Comparison of ENCODE assay signal across 8 mouse cellular contexts in genomic region chr11:101063676-101064327, GRCm38 (mm10). TPM values are rescaled to one million over a fixed set of nuclear protein-coding genes. Genes with fewer than 3 reads are reported as not detected.
DNase-seq lines count a peak whose midpoint lies in the region; ATAC-seq and TF ChIP-seq lines count a peak whose summit lies in the region.

No protein-coding gene starts in this region.

- no peak overlapping the region for H3K4me2 ChIP-seq in forebrain, embryonic 13.5 days
- H3K4me2 ChIP-seq in limb, embryonic 14.5 days (replicated peaks; ENCODE audit: low read depth, low read length, severe bottlenecking), result no peak overlapping the region
- no peak overlapping the region for H3K4me2 ChIP-seq in midbrain, embryonic 15.5 days

- peak overlapping the region; percentile 32; the same call in 1 of the 2 replicates for H3K27ac ChIP-seq in forebrain, embryonic 13.5 days
- peak overlapping the region; percentile 81 for H3K27ac ChIP-seq in limb, embryonic 14.5 days (replicated peaks; ENCODE audit: low read depth, low read length)
- H3K27ac ChIP-seq in midbrain, embryonic 15.5 days, result peak overlapping the region; percentile 30

- peak; percentile 70 for DNase-seq in left cerebral cortex, postnatal 4 days
- DNase-seq in left cerebral cortex, postnatal 36 days (ENCODE audit: low spot score in 2 of 2), result no peak
- DNase-seq in c-Kit-negative CD71-positive TER-119-positive erythroid progenitor cells, embryonic 14.5 days (ENCODE audit: low read depth, low spot score), result peak; percentile 83
- DNase-seq in limb, embryonic 14.5 days (ENCODE audit: low spot score), result peak; percentile 59
- peak; percentile 73 for DNase-seq in testis, postnatal 14 days (ENCODE audit: low spot score)

- TF ChIP-seq POLR2A in limb, embryonic 14.5 days (IDR thresholded peaks at IDR 0.05; ENCODE audit: borderline replicate concordance, extremely low read depth, insufficient read depth, insufficient read length), result no peak

- H3K9me3 ChIP-seq in forebrain, embryonic 13.5 days (replicated peaks), result no peaks in the 10 kb centered on the region
- H3K9me3 ChIP-seq in limb, embryonic 14.5 days (ENCODE audit: control insufficient read depth, low read length), result no peaks in the 10 kb centered on the region
- H3K9me3 ChIP-seq in midbrain, embryonic 15.5 days, result no peaks in the 10 kb centered on the region

- H3K36me3 ChIP-seq in forebrain, embryonic 13.5 days (ENCODE audit: poor library complexity, severe bottlenecking), result peaks cover 45% of the 10 kb centered on the region
- peaks cover 19% of the 10 kb centered on the region; the same call in 1 of the 2 replicates for H3K36me3 ChIP-seq in limb, embryonic 14.5 days (ENCODE audit: control insufficient read depth, insufficient read depth, low read length)
- H3K36me3 ChIP-seq in midbrain, embryonic 15.5 days (replicated peaks), result peaks cover 30% of the 10 kb centered on the region

- no peak for ATAC-seq in forebrain, embryonic 13.5 days
- ATAC-seq in hematopoietic stem cell, adult 5-6 weeks (replicated peaks in 1 of 2; ENCODE audit: insufficient read depth in 1 of 2, low FRiP score in 2 of 2, low TSS enrichment in 1 of 2, low read depth in 1 of 2, poor library complexity in 2 of 2, severe bottlenecking in 2 of 2), result peak; percentile 91 to 93
- ATAC-seq in limb, embryonic 14.5 days (ENCODE audit: low FRiP score, low read depth), result peak; percentile 63
- ATAC-seq in midbrain, embryonic 15.5 days (replicated peaks), result no peak

- H3K4me3 ChIP-seq in forebrain, embryonic 13.5 days, result no peak overlapping the region
- H3K4me3 ChIP-seq in limb, embryonic 14.5 days (replicated peaks; ENCODE audit: low read length), result no peak overlapping the region
- no peak overlapping the region for H3K4me3 ChIP-seq in midbrain, embryonic 15.5 days

- H3K9ac ChIP-seq in forebrain, embryonic 13.5 days, result 0 out of 2 replicates have a peak overlapping the region, but pooled peaks have one; percentile 2
- peak overlapping the region; percentile 32; the same call in 1 of the 2 replicates for H3K9ac ChIP-seq in limb, embryonic 14.5 days (ENCODE audit: low read depth, low read length, severe bottlenecking)
- no peak overlapping the region for H3K9ac ChIP-seq in midbrain, embryonic 15.5 days

- H3K4me1 ChIP-seq in forebrain, embryonic 13.5 days, result peaks cover 11% of the 10 kb centered on the region
- H3K4me1 ChIP-seq in limb, embryonic 14.5 days (ENCODE audit: control insufficient read depth, insufficient read depth, low read length), result peaks cover 19% of the 10 kb centered on the region
- H3K4me1 ChIP-seq in midbrain, embryonic 15.5 days, result peaks cover 8% of the 10 kb centered on the region

- 69% methylated on average over 12 of the region's 12 CpGs for WGBS in forebrain, embryonic 13.5 days
- WGBS in limb, embryonic 14.5 days, result 30% methylated on average over 12 of the region's 12 CpGs
- 68% methylated on average over 12 of the region's 12 CpGs for WGBS in midbrain, embryonic 15.5 days

- no peaks in the 10 kb centered on the region for H3K27me3 ChIP-seq in forebrain, embryonic 13.5 days
- no peaks in the 10 kb centered on the region for H3K27me3 ChIP-seq in limb, embryonic 14.5 days (ENCODE audit: control insufficient read depth, insufficient read depth, low read length)
- H3K27me3 ChIP-seq in midbrain, embryonic 15.5 days (replicated peaks), result no peaks in the 10 kb centered on the region; the same call in 1 of the 2 replicates

- intact Hi-C loops in left cerebral cortex, postnatal 4 days (cut with DNase I), result no loop called here
- intact Hi-C loops in left cerebral cortex, postnatal 36 days (cut with DNase I), result no loop called here

RNA-seq across cellular contexts. Expression of gene Naglu, which starts 6.0 kb away (rescaled TPM):
- total RNA-seq in left cerebral cortex, postnatal 4 days (2021), result 1 to 10 TPM; 8.3 to 9.6 TPM
- 1 to 10 TPM; 8.8 to 9.1 TPM for total RNA-seq in left cerebral cortex, postnatal 36 days (2021)
- 4.8 and 6.5 TPM in 2 replicates for polyA plus RNA-seq in forebrain, embryonic 13.5 days (2015; fragmentation: Nextera tagmentation; extraction: Ambion mirVana)
- total RNA-seq in hematopoietic stem cell, adult 5-6 weeks (2017), result 16.4 and 20.6 TPM in 2 replicates
- 12.8 and 18.5 TPM in 2 replicates for polyA plus RNA-seq in limb, embryonic 14.5 days (2012; rRNA removed)
- polyA plus RNA-seq in limb, embryonic 14.5 days (2014; fragmentation: Nextera tagmentation; extraction: Ambion mirVana), result 9.8 and 10.3 TPM in 2 replicates
- polyA plus RNA-seq in midbrain, embryonic 15.5 days (2015; fragmentation: Nextera tagmentation; extraction: Ambion mirVana), result 13.7 and 15.5 TPM in 2 replicates

RNA-seq across cellular contexts. Expression of gene Hsd17b1, which starts 14.4 kb away (rescaled TPM):
- under 1 TPM; 0.52 to 0.76 TPM for total RNA-seq in left cerebral cortex, postnatal 4 days (2021)
- under 1 TPM; 0.70 to 0.79 TPM for total RNA-seq in left cerebral cortex, postnatal 36 days (2021)
- not detected in 2 replicates for polyA plus RNA-seq in forebrain, embryonic 13.5 days (2015; fragmentation: Nextera tagmentation; extraction: Ambion mirVana)
- not detected in 2 replicates for total RNA-seq in hematopoietic stem cell, adult 5-6 weeks (2017)
- polyA plus RNA-seq in limb, embryonic 14.5 days (2012; rRNA removed), result 0.23 and 0.42 TPM in 2 replicates
- not detected in 2 replicates for polyA plus RNA-seq in limb, embryonic 14.5 days (2014; fragmentation: Nextera tagmentation; extraction: Ambion mirVana)
- polyA plus RNA-seq in midbrain, embryonic 15.5 days (2015; fragmentation: Nextera tagmentation; extraction: Ambion mirVana), result 0.37 and 0.63 TPM in 2 replicates

RNA-seq across cellular contexts. Expression of gene Coasy, which starts 18.6 kb away (rescaled TPM):
- total RNA-seq in left cerebral cortex, postnatal 4 days (2021), result 10 to 100 TPM; 28.3 to 32.0 TPM
- 10 to 100 TPM; 22.7 to 26.3 TPM for total RNA-seq in left cerebral cortex, postnatal 36 days (2021)
- 45.8 and 48.2 TPM in 2 replicates for polyA plus RNA-seq in forebrain, embryonic 13.5 days (2015; fragmentation: Nextera tagmentation; extraction: Ambion mirVana)
- 20.0 and 21.7 TPM in 2 replicates for total RNA-seq in hematopoietic stem cell, adult 5-6 weeks (2017)
- 49.1 and 64.3 TPM in 2 replicates for polyA plus RNA-seq in limb, embryonic 14.5 days (2012; rRNA removed)
- polyA plus RNA-seq in limb, embryonic 14.5 days (2014; fragmentation: Nextera tagmentation; extraction: Ambion mirVana), result 41.9 and 43.3 TPM in 2 replicates
- 43.3 and 47.1 TPM in 2 replicates for polyA plus RNA-seq in midbrain, embryonic 15.5 days (2015; fragmentation: Nextera tagmentation; extraction: Ambion mirVana)

RNA-seq across cellular contexts. Expression of gene Mlx, which starts 23.3 kb away (rescaled TPM):
- total RNA-seq in left cerebral cortex, postnatal 4 days (2021), result 10 to 100 TPM; 39.0 to 47.3 TPM
- 10 to 100 TPM; 38.9 to 41.8 TPM for total RNA-seq in left cerebral cortex, postnatal 36 days (2021)
- polyA plus RNA-seq in forebrain, embryonic 13.5 days (2015; fragmentation: Nextera tagmentation; extraction: Ambion mirVana), result 71.1 and 81.2 TPM in 2 replicates
- total RNA-seq in hematopoietic stem cell, adult 5-6 weeks (2017), result 36.5 and 57.0 TPM in 2 replicates
- 40.2 and 61.6 TPM in 2 replicates for polyA plus RNA-seq in limb, embryonic 14.5 days (2012; rRNA removed)
- polyA plus RNA-seq in limb, embryonic 14.5 days (2014; fragmentation: Nextera tagmentation; extraction: Ambion mirVana), result 42.4 and 44.4 TPM in 2 replicates
- polyA plus RNA-seq in midbrain, embryonic 15.5 days (2015; fragmentation: Nextera tagmentation; extraction: Ambion mirVana), result 103 and 107 TPM in 2 replicates

RNA-seq across cellular contexts. Expression of gene Psmc3ip, which starts 31.4 kb away (rescaled TPM):
- total RNA-seq in left cerebral cortex, postnatal 4 days (2021), result 1 to 10 TPM; 7.7 to 9.1 TPM
- total RNA-seq in left cerebral cortex, postnatal 36 days (2021), result 1 to 10 TPM; 2.1 to 3.1 TPM
- 63.3 and 64.1 TPM in 2 replicates for polyA plus RNA-seq in forebrain, embryonic 13.5 days (2015; fragmentation: Nextera tagmentation; extraction: Ambion mirVana)
- 34.5 and 60.5 TPM in 2 replicates for total RNA-seq in hematopoietic stem cell, adult 5-6 weeks (2017)
- polyA plus RNA-seq in limb, embryonic 14.5 days (2012; rRNA removed), result 15.7 and 24.3 TPM in 2 replicates
- 32.9 and 36.5 TPM in 2 replicates for polyA plus RNA-seq in limb, embryonic 14.5 days (2014; fragmentation: Nextera tagmentation; extraction: Ambion mirVana)
- 18.3 and 20.3 TPM in 2 replicates for polyA plus RNA-seq in midbrain, embryonic 15.5 days (2015; fragmentation: Nextera tagmentation; extraction: Ambion mirVana)

Comparison
In these comparisons a context has a peak if more than half of its experiments do, and no peak if none do; other contexts are left out.
1. DNase-seq: peak in left cerebral cortex, postnatal 4 days (single experiment), c-Kit-negative CD71-positive TER-119-positive erythroid progenitor cells, embryonic 14.5 days (single experiment), limb, embryonic 14.5 days (single experiment) and testis, postnatal 14 days (single experiment); none in left cerebral cortex, postnatal 36 days (0 of 2).
2. ATAC-seq: peak in hematopoietic stem cell, adult 5-6 weeks (2 of 2) and limb, embryonic 14.5 days (single experiment); none in forebrain, embryonic 13.5 days (single experiment) and midbrain, embryonic 15.5 days (single experiment).
3. H3K27ac ChIP-seq: peak in every context shown above with its lines; median percentile 81 in limb, embryonic 14.5 days; 32 in forebrain, embryonic 13.5 days; 30 in midbrain, embryonic 15.5 days.